15 mouse cellular contexts compared by ENCODE assay signal in genomic region chr9:95239900-95240299, GRCm38 (mm10).
"Had no signal": no experiment of that assay in that cellular context is flagged by ENCODE, and none has a peak within 500 bp of the region (broad histone marks: within the 10 kb centered on the region; RNA-seq: fewer than 3 reads in every experiment).

No protein-coding gene starts in this region.

- H3K27ac ChIP-seq: lung, embryonic 15.5 days; macrophage; midbrain, embryonic 13.5 days; midbrain, embryonic 15.5 days; neural tube, embryonic 12.5 days; stomach, embryonic 15.5 days; stomach, postnatal 0 days had no signal

- H3K27me3 ChIP-seq: lung, embryonic 15.5 days; midbrain, embryonic 13.5 days; midbrain, embryonic 15.5 days; neural tube, embryonic 12.5 days; stomach, embryonic 15.5 days had no signal

- H3K4me3 ChIP-seq: lung, embryonic 15.5 days; megakaryocyte, embryonic 14.5 days; midbrain, embryonic 13.5 days; midbrain, embryonic 15.5 days; neural tube, embryonic 12.5 days; stomach, embryonic 15.5 days had no signal

- H3K9me3 ChIP-seq: lung, embryonic 15.5 days; midbrain, embryonic 15.5 days; neural tube, embryonic 12.5 days; stomach, embryonic 15.5 days had no signal

- DNase-seq: lung, adult 2 months; lung, postnatal 14 days; lung, postnatal 36 days; right cerebral cortex, postnatal 14 days; thymus, adult 2 months; thymus, postnatal 25 days; thymus, postnatal 4 days had no signal

- H3K36me3 ChIP-seq: lung, embryonic 15.5 days; midbrain, embryonic 13.5 days; midbrain, embryonic 15.5 days; neural tube, embryonic 12.5 days; stomach, embryonic 15.5 days had no signal

- H3K4me1 ChIP-seq: lung, embryonic 15.5 days; megakaryocyte, embryonic 14.5 days; midbrain, embryonic 13.5 days; midbrain, embryonic 15.5 days; neural tube, embryonic 12.5 days; stomach, embryonic 15.5 days had no signal
